Mouse (Mus musculus) forelimb bud, embryonic 11.5 days (tissue): ENCODE results near the gene AU022252.
A peak's percentile ranks its signal among the peaks of the same experiment; 100 is the strongest.

Experiments
- DNase-seq: peaks from one replicate; pipeline ENCODE4 v3.0.0-alpha.2; 2012; ENCODE audit warnings: low read depth, low spot score

The AU022252 gene

DNA sequence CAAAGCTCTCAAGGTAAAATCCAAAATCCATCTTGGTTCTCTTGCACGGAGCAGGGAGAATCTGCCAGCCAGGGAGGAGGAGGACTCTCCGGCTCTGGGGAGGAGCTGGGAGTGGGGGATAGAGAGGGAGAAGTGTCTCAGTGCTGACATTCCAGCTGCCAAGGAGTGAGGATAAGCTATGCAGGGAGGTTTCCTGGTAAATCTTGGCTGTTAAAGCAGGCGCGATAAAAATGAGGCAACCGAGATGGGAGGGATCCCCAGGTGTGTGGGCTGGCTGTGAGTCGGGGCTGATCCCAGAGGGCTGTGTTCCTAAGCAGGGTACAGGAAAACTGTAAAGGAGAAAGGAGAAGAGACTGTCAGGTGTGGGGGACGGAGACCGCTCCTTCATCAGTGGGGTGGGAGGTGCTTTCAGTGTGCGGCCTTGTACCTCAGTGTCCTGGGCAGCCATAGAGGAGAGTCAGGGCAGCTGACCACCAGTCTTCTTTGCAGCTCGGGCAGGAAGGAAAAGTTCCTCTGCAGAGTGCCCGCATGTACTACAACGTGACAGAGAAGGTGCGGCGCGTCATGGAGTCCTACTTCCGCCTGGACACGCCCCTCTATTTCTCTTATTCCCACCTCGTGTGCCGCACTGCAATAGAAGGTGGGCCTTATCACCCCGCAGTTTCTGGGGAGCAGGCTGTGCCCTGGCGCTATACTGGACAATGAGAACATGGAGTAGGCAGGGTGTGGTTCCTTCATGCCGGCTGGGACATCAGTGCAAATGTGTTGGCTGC is 12.1 kb upstream of the AU022252 start:
- no peak for DNase-seq

DNA sequence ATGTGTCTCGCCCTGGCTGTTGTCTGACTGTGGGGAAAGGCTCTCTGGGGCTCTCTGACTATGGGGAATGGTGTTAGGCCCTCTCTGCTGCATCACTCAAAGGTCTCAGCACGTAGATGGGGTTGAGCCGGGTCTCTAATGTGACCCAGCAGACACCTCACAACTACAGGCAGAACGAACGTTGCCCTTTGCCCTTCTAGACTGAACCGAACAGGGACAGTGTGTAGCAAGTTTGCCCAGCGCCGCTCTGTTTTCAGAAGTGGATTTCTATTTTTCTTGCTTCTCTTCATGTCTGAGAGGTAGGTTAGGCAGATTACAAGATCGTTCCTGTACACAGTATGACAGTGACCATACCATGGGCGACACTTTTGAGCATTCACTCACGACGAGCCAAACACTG is 10.1 kb upstream of the AU022252 start:
- DNase-seq = no peak

DNA sequence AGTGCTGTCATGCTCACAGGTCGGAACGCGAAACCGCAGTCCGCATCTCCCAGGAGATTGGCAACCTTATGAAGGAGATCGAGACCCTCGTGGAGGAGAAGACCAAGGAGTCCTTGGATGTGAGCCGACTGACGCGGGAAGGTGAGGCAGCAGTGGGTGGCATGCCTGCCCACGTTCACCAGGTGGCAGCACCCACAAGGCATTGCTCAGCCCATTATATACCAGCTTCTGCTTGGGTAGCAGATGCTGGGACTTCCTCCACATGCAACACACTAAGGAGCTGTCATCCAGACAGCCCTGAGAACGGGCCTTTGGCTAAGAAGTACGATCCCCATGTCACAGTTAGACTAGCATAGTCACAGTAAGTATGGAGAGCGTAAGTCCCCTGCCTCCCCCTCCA is 9.2 kb upstream of the AU022252 start:
- no peak for DNase-seq

DNA sequence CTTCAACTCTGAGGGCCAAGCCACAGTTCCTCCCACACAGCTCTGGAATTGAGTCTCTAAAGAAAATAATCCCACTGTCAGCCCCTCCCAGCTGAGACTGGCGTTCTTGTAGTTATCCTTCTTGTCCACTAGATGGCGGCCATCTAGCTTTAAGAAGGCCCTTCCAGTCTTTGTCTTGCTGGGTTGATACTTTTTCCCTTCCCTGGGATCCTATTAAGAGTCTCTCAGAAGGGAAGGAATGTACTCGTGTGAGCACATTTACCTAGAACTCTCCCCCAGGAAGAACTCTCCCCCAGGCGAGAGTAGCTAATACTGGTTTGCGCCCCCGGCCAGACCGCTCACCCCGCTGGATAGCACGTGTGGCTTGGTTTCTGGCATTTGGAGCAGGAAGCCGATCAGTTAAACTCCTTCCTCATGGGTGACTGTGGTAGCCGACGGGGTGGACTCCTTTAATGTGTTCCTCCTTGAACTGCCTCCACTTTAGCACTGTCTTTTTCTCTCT is 6.7 kb upstream of the AU022252 start:
- DNase-seq = peak; percentile 76

DNA sequence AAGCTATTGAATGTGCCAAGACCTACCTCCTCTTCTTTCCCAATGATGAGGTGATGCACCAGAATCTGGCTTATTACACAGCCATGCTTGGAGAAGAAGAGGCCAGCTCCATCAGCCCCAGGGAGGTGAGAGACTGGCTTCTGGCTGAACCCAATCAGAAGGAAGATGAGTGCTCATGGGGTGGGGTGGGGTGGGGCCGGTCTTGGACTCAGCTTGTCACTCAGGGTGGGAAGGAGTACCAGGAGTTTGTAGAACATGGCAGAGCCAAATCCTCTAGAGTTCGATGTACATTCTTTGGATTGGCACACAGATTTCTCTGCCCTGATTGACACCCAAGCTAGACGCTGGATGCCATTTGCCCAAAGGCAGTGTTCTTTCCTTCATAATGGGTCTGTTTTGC is 6.1 kb upstream of the AU022252 start:
- no peak for DNase-seq

DNA sequence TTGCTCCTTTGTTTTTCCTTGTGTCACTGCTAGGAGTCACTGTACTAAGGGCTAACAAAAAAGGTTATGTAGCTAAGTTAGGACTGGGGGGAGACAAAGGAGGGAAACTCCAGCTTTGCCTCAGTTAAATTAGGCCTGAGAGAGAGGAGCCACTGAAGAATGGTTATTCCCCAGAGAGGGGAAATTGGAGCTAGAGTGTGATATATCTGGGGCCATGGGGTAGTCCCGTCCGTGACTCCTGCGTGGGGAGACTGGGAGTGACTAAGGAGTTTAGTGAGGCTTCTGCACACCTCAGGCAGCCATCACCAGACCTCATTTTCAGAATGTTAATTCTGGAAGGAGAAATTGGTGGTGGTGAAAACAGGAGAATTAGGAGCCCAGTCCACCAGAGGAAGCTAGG is 1.8 kb upstream of the AU022252 start:
- DNase-seq = no peak

DNA sequence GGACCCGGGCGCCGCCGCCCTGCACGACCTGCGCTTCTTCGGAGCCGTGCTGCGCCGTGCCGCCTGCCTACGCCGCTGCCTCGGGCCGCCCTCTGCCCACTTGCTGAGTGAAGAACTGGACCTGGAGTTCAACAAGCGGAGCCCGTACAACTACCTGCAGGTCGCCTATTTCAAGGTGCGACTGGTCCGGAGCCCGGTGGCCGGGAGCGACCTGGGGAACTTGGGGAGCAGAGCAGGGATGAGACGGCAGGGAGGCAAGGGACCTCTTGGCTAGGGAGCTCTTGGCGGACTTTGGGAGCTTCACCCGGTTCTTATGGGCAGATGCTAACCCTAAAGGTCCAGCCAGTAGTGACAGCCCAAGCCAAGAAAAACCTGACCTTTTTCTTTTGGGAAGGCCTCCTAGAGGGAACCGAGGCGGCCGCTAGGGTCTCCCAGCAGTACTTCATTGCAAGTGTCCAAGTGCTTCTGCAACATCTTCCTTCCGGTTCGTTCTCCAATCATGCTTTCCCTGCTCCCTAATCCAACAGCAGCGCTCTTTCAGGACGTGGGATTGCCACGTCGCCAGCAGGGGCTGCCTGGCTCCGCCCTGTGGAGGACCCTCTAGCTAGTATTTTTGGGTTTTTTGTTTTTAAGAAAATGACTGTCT is 867 bp upstream of the AU022252 start:
- peak; percentile 79 for DNase-seq

DNA sequence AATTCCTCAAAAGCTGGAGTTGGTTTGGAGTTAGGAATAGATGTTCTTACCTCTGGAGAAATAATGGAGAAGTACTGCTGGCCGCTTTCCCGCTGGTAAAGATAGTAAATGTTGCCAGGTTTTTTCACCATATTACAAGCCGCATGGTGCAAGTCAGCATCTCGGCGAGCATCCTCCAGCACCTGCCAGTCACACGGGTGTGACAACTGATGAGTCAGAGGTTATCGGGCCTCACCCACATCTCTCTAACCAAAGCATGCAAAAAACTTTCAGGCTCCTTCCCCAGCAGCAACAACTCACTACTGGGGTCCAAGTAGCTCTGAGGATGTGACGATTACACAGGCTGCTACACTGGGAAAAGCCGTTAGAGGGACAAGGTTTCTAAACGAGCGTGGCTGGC is 5.8 kb downstream of the AU022252 start:
- no peak for DNase-seq

DNA sequence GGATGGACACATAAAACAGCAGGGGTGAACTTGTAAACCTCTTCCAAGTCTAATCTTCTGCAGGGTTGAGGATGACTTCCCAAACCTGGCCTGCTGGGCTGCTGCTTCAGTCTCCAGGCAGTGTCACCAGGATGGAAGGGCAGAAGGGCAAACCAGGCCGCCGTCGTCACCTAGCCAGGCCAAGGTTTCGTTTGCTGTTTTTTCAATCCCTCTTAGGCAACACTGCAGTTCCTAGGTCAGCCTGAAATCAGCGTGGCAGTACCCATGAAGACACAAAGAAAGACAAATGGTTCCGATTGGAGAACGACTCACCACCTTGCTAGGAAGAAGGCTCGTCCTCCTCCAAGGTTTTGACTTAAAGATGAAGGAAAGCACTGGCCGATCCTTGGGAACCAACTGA is 6.8 kb downstream of the AU022252 start:
- no peak for DNase-seq

DNA sequence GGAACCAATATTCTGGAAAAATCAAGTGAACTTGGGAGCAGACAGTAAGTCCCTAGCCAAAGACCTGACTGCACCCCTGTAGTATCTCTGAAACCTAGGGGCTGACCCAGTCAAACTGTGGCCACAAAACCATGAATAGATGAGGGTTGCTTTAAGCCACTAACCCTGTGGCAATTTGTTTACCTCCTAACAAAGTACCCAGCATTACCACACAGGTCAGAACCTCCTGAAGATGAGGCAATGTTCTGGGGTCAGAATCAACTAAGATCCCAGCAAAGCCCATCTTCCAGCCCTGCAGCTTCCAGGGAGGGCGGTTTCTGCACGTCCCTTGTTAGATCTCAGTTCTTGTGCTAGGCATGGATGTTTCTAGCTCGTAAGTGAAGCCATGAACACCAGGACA is 8.0 kb downstream of the AU022252 start:
- no peak for DNase-seq

DNA sequence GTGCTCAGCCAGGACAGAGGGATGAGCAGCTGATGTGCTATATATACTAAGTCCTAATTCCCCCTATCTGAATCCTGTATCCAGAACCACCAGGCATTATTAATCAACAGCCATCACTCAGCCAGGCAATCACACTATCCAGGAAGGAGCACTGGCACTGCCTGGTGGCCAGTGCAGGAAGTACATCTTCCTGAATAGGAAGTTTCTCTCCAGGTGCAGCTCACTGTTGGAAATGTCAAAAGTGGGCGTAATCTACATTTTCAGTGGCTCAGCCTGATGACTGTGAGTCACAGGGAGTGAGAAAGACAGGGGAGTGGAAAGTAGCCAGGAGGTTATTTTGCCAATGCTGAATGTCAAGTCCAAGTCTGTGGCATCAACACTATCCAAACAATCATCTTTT is 8.8 kb downstream of the AU022252 start:
- no peak for DNase-seq

DNA sequence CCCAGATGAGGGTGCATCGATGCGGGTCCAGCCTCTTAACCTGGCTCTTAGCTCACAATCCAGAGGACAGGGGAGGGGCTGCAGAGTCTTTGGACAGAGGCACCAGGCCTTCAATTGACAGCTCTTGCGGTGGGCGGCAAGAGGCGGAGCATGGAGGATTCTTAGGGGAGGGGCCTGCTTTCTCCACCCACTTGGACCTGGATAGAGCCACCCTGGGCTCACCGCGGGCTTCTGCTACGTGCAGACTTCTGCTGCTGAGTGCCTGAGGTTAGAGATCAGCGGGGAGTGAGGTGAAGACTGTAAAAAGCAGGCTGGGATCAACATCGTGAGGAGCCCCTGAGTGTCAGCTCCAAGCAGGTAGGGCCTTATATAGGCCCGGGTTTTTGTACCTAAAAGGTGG is 14.3 kb downstream of the AU022252 start, which contains the start of gene Tmem269:
Gene Tmem269, minus strand, starts transcription at position 49 of the 400 bp plus-strand sequence.
- DNase-seq = no peak

DNA sequence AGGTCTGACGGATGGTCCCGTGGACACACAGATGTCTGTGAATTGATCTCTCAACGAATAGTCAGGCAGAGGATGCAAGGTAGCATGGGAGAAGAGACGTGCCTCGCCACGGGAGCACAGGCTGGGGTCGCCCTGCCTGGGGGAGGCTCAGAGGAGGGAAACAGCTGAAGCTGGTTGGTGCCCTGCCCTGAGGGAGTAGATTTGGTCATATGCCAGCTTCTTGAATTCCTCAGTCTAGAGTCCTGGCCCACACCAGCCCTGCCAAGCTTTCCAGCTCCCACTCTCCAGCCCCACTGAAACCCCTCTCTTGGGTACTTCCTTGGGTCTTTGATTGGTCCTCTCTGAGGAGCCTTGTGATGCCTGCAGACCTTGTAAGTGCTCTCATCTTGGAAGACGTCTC is 15.8 kb downstream of the AU022252 start:
- DNase-seq = no peak

DNA sequence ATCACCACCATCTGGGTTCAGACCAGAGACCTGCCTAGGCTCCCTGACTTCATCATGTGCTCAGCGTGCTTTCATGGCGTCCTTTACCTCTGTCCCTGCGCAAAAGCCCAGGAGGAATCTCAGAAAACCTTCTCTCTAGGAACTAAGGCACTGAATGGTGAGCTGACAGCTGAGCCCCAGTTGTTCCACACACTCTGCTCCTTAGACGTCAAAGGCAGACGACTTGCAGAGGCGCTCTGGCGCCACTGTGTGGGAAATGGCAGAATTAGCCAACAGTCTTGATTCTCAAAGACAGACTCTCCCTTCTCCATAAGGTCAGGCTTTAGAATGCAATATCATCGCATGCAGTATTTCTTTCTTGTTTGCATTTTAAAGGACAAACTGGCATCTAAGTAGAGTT is 27.8 kb downstream of the AU022252 start:
- DNase-seq = peak; percentile 67

DNA sequence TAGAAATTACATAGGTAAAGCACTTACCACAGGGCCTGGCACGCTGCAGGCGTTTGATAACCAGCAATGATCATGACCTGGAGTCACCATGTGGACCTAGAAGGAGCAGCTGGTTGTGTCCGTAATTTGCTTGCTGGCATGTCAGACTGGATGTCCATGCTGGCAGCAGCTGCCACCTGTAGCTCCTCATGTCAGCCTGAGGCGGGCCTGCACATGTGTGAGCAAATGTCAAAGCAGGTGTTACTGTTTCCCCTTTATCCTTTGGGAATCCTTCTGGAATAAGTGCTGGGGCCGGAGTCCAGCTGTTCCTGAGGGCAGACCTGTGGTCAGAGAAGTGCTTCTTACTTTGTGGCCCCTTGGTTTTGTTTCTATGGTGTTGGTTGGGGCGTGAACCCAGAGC is 34.4 kb downstream of the AU022252 start:
- DNase-seq = no peak

DNA sequence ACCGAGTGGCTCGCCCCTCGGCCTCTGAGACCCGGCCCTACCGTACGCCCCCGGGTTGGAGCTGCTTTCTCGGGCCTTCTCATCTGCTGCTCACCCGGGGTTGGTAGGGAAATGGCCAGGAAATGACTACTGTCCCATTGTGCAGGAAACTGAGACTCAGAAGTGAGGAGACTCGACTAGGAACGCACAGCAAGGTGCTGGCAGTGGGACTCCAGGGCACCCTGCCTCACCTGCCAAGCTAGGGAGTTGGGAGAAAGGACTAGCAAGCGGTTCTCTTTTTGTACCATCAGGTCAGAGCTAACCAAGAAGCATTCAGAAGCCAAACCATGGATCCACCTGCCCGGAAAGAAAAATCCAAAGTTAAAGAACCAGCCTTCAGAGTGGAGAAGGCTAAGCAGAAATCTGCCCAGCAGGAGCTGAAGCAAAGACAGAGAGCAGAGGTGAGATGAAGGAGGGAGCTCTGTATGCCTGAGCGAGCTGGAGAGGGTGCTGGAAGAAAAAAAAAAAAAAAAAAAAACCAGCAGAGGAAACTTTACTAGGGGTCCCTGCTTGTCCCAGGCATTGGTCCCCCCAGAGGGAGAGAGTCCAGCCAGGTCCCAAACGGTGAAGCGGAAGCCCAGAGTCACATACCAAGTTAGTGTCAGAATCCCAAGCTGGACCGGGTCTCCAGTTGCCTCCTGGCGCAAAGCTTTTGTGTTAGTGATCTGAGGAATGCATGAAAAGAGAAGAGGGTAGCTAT is 36.8 kb downstream of the AU022252 start:
- no peak for DNase-seq

DNA sequence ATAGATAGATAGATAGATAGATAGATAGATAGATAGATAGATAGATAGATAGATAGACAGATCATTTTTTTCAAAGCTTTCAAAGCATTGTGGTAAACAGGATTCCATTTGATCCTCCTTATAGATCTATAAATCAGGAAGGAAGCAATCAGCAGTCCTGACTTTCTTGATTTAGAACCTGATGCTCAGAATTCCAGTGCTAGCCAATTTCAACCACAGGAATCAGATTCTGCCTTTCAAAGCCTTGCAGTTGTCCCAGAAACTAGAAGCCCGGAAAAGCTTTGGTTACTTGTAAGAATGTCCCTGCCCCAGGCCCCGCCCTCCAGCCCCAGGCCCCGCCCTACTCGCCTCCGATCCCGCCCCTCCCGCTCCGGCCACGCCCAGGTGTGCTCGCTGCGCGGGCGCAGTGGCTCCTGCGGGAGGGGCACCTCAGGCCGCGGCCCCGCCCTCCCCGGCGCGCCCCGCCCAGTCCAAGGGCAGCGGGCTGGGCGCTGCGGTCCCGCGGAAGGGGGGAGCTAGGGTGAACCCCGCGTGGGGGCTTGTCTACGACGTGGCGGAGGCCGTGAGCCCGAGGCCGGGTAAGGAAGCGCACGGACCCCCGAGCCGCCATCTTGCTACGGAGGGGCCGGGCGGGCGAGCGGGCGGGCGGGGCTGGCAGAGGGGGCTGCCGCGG is 37.5 kb downstream of the AU022252 start, which contains the start of gene Svbp:
Gene Svbp, plus strand, starts transcription at position 398 of the 673 bp plus-strand sequence.
- DNase-seq = peak; percentile 79

DNA sequence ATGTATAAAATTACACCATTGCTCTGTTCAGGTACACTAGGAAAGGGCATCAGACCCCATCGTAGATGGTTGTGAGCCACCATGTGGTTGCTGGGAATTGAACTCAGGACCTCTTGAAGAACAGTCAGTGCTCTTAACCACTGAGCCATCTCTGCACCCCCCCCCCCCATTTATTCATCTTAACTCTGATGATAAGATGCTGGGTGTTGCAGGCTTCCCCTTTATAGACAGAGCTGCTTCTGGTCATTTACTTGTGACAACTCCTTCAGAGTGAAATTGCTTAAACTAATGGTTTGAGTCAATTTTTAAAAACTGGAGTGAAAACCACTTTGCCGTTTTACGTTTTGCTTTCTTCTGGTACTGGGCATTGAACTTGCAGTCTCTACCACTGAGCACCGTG is 39.8 kb downstream of the AU022252 start:
- no peak for DNase-seq

DNA sequence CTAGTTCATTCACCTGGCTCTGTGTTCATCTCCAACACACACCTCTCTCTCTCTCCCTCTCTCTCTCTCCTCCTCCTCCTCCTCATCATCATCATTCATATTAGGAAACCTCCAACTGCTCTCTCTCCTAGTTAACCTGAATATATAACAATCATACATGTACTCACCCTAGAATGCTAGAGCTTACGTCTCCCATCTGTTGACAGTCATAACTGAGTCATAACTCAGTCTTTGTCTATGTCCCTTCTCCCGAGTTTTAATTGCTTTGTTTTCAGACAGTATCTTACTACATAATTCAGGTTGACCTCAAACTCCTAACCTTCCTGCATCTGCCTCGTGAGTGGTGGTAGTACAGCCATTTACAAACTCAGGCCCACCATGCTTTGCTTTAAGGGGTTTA is 41.2 kb downstream of the AU022252 start:
- no peak for DNase-seq

DNA sequence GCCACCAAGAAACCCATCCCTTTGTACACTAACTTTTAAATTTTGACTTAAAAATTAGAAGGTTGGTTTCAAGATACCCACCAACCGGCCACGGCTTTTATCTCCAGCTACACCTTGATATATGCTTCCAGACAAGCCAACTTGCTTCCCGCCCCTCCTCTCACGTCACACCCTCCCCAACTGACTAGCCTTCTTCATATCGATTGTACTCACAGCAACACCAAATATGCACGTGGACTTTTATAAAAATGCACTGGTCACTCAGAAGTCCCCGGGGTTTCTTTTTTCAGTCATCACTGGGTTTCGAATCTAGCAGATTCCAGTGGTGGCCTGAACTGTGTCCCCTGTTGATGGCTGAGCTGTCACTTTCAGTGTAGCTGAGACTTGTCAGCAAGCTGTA is 41.9 kb downstream of the AU022252 start:
- no peak for DNase-seq

DNA sequence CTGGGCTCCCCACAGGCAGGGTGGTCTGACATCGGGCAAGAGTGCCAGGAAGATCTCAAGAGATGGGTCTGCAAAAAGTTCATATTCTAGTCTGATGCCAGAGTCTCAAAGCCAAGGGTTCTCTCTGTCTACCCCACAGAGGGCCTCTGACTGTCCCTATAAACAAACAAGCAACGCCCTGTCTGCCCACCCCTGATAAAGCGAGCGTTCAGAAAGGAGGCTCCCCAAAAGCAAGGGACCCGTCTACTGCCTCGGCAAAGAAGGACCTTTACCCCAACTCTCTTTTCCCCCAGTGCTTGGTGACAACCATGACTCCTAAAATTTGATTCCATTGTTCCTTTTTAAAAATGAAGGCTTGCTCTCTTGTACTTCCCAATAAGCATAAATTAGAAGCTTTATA is 42.6 kb downstream of the AU022252 start, which contains the start of gene Ermap:
Gene Ermap, minus strand, starts transcription at position 148 of the 400 bp plus-strand sequence.
- DNase-seq = no peak

DNA sequence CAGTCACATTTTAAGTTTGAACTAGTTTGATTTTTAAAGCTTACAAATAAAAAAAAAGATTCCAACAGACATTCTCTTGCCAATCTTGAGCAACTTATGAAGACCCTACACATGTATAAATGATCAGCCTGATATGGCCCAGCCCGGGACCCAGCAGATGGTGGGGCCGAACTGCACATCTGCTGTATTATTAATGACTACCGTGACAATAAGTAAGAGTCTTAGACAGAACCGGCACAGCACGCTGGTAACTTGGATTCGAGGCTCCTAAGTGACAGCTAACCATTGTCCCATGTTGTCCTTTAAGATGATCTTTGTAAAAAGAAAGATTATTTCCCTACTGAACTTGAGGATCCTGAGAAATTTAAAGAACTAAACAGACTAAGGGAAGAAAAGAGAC is 43.1 kb downstream of the AU022252 start:
- DNase-seq = no peak
